Mouse (Mus musculus) heart, adult 11 months (tissue): ENCODE measurements around the gene Kif5a.
"Not testable (repeated sequence)": the region's sequence is repeated elsewhere in the genome, so short reads cannot be mapped to it uniquely, and the experiment has no call there.

ENCODE experiments used
- DNase-seq: peaks from one replicate; pipeline ENCODE4 v3.0.0; 2022

Kif5a gene

DNA sequence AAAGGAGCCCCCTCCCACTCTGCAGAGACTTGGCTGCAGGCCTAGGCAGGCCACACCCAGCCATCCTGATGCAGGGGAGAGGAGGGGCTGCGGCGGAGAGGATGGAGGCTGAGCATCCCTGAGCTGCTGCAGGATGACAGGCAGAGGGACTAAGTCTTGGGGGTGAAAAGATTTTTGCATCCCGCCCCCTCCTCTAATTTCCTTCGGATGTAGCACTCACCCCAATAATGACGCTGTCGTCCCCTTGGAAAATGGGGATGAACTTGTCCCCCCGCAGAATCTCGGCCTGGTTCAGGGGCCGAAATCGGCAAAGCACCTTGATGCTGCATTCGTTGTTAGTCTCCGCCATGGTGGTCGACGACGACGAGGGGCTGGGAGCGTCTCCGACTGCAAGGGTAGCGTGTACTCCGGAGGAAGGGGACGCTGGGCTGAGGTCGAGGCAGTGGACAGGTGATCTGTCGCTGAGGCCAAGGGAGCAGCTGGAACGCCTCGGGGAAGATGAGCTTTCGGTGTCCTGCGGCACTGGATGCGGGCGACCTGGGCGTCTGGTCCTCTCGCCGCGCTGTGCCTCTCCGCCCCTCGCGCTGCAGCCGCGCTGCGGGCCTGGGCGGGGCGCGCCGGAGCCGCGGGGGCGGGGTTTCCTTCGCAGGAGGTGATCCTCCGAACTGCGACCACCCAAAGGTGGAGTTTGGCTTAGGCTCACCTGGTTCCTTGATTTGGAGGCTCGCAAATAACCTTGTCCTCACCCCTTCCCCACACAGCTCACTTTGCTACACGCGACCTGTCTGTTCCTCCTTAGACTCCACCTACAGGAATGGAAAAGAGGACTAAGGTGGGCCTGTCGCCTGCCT lies at the start of gene Kif5a:
TSS of gene Kif5a (minus strand) at position 801 of the 851 bp plus-strand sequence.
- DNase-seq = no peak

DNA sequence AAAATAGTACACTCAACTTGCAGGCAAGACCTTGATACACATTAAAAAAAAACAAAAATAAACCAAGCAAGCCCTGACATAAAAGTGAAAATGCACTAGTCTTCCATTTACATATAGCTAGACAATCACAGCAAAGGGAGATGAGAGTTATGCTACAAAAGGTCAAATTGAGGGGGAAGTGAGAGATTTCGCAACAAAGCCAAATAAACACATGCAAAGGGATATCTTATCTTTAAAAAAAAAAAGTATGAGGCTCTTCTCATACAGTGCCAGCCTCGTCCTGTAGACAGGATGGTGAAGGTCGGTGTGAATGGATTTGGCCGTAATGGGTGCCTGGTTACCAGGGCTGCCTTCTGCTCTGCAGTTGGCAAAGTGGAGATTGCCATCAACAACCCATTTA lies 49.7 kb upstream of the Kif5a start:
- DNase-seq = no peak

DNA sequence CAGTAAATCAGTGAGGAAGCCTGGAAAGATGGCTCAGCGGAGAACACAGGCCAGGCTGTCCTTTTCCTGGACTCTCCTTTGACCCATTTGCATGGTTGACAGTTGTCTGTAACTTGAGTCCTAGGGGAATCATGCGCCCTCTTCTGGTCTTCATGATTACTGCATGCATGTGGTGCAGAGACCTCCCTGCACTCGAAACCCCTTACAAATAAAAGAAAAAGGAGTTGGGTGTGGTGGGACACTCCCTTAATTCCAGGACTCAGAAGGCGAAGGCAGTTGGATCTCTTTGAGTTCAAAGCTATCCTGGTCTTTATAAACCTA lies 49.2 kb upstream of the Kif5a start:
- DNase-seq = peak; percentile 97

DNA sequence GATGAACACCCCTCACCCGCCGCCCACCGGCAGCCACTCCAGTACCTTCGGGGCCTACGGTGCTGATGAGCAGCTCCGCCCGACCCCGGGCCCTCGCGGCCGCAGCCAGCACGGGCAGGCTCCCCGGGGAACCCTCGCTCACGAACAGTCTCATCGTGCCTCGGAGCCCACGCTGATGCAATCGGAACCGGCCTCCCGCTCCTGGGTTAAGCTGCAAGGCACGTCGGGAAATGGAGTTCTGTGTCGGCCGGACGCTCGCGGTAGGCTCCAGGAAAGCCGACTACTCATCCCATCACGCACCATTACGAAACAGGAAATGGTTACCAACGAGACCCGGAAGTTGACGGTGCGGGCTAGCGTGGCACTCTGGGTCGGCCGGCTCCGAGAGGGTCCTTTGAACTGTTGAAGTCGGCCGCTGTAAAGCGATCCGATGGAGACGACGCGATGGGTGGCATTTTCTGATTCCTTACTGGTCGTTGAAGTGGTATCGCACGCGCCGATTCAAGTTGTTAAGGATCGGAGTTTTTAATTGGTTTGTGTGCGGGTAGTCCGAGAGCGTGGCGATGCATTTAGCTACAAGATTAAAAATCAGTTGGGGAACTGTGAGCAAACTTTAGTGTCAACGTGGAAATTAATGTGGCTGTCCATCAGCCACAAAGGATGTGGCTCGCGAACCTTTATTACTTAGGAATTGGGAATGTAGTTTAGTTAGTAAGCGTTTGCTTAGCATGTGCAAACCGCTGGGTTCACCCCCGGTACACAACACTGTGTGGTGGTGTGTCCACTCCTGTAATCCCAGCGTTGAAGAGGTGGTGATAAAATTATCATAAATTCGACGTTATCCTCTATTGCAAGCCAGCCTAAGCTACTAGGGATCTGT lies 48.6 kb upstream of the Kif5a start, which contains the start of gene Mars:
TSS of gene Mars (minus strand) at position 311 of the 880 bp plus-strand sequence.
- peak; percentile 100 for DNase-seq

DNA sequence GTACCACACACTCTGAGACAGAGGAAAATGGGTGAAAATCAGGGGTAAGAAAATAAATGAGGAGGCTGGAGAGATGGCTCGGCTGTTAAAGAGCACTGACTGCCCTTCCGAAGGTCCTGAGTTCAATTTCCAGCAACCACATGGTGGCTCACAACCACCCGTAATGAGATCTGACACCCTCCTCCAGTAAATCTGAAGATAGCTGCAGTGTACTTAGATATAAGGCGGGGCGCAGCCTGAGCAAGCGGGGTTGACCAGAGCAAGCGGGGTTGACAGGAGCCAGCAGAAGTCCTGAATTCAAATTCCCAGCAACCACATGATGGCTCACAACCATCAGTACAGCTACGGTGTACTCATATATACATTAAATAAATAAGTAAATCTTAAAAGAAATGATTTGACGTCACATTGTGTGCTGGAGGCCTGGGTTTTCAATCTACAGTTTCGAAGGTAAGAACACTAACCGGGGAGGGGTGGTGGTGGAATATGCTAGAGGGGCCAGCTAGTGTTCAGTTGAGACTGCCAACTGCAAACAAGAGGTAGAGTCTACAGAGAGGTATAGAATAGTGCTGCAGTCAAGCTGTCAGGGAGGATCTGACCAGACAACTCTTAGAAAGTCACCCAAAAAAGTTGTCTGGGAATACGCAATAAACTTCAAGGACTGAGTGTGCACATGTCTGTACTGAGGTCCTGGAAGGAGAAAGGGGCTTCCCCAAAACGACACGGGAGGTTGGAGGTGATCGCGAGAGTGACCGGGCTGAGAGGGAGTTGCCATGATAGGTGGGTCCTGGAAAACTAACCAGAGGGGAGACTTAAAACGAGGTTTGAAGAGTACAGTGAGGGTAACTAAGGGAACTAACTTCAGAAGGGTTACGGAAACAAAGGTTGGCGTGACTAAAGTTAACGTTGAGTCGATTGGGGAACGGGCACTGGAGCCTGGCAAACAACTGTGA lies 47.7 kb upstream of the Kif5a start:
- no peak for DNase-seq

DNA sequence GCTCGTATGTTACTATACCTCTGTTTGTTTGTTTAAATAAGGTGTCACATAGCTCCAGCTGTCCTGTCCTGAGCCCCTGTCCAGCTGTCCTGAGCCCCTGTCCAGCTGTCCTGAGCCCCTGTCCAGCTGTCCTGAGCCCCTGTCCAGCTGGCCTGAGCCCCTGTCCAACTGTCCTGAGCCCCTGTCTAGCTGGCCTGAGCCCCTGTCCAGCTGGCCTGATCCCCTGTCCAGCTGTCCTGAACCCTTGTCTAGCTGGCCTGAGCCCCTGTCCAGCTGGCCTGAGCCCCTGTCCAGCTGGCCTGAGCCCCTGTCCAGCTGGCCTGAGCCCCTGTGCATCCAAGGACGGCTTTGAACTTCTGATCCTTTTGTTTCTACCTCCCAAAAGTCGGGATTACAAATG lies 46.0 kb upstream of the Kif5a start:
- DNase-seq = not testable (repeated sequence)

DNA sequence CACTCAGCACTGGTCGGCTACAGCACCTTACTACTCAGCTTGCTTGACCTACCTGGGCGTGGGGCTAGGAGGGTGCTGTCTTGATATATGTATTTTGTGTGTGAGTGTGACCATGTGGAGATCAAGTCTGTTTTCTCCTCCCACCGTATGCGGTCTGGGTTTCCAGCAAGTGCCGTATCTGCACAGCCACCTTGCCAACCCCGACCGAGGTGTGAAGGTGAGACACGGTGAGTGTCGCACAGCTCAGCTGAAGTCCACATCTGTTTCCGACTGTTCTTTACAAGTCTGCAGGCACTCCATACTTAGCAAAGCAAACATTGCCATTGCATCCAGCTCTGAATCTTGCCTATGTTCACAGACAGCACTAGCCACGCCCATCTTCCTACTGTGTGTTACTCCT lies 40.0 kb upstream of the Kif5a start:
- no peak for DNase-seq

DNA sequence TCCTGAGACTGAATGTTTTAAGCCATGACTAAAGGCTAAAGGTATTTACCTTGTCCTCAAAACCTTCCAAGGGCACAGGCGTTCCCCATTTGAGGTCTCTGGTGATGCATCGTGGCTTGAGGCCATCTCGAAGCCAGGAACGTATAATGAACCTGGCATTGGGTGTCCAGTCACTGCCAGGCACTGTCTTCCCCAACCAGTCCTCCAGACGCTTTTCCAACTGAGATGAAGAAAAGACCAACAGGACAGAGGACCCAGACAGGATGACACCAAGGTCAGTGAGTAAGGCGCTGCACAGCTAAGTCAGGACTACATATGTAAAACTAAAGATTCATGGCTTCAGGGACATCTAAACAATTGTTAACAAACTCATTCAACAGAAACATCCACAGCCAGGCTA lies 37.2 kb upstream of the Kif5a start:
- no peak for DNase-seq

DNA sequence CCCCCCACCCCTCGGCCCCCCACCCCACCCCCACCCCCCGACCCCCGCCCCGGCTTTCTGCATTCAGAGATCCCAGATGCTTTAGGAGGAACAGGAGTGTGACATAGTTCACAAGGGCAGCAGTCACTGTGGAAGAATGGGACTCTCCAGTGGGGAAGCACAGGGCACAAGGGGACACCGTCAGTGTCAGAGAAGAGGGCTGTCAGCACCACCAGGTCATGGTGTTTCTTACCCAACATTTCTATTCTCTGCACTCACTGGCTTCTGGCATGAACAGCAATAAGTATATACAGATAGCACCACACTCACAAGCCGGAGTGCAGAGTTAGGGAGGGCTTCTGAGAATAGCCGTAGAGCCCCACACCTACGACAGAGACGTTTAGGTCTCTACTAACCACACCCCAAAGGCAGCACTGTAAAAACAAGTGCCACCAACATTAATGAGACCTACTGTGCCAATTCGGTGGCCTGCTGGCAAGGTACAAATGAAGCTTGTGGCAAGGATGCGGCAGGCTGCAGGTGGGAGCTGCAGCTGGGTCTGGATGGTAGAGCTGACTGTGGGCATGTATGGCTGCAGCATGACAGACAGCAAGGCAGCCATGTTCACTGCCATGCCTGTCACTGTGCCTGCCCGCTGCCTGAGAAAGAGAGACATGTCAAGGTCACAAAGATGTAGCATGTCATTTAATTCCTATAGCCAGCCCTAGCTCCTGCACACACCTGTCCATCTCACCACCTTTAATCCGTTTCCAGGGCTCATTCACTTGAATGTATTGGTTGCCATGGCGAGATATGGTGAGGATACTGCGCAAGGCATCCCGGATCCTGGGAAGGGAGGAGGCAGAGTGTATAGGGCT lies 34.1 kb upstream of the Kif5a start:
- DNase-seq = no peak

DNA sequence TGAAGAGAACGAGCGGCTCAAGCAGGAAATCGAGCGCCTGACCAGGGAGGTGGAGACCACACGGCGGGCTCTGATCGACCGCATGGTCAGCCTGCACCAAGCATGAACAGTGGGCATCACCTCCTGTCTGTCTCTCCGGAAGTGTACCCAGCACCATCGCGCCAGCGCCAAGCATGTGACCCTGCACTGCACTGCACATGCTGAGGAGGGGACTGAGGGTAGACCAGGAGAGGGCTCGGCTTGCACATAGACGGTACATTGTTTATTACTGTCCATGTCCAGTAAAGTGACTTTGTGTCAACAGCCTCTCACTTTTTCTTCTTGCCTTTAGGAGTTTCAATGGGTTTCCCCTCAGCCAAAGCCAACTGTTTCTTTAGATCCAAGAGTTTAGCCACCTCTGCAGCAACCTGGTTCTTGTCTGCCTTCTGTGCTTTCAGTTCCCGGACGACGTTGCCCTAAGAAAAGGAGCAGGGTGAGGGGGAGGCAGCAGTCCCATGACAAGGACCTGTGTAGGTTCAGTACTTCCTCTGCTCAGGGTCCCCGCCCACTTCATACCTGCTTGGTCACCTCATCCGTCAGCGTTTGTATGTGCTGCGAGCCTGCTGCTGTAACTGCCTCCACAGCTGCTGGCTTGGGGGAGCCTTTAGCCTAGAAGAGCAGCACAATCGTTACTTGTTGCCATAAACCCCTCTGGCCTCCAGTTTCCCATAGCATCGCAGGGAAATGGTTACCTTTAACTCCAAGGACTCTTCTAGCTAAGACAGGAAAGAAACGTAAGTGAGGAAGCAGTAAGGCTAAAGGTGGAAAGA lies 33.0 kb upstream of the Kif5a start:
- no peak for DNase-seq

DNA sequence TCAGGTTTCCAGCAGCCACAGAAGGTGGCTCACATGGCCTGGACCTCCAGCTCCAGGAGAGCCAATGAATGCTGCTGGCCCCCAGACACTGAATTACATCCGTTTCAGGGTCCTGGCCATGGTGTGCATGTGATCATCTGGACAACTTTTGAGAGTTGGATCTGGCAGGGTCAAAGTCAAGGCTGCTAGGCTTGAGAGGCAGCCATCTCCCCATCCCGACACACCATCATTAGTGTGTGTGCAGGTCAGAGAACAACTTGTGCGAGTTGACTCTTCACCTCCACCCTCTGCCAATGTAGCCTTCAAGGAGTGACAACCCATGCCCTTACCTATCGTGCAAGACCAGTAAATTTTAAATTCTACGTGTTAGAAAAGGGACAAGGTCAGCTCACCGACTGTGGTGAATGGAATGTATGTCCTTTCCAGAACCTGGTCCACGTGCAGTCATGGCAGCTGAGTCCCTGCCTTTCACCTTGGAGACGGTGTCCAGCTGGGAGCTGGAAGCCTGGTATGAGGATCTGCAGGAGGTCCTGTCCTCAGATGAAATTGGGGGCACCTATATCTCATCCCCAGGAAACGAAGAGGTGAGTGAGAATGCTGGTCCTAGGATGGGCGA lies 31.9 kb upstream of the Kif5a start:
- DNase-seq = no peak

DNA sequence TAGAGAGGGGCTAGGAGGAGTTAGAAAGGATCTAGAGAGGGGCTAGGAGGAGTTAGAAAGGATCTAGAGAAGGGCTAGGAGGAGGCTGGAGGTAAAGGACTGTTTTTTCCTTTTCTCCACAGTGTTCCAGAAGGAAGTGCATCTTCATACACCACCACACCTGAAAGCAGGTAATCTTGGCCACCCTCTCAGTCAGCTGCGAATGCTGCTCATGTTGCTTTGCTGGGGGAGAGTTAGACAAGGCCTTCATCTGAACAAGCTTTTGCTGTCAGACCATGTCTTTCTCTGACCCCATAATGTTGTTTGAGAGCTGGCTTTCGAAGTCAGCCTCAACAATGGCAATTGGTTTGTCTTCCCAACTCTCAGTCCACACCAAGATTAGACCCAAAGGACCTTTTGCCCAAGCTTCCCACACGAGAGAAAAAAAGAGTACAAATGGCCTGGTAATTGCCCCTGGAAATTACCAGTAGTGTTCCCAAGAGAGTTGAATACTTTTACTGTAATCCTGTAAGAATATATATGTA lies 30.5 kb upstream of the Kif5a start:
- DNase-seq = no peak

DNA sequence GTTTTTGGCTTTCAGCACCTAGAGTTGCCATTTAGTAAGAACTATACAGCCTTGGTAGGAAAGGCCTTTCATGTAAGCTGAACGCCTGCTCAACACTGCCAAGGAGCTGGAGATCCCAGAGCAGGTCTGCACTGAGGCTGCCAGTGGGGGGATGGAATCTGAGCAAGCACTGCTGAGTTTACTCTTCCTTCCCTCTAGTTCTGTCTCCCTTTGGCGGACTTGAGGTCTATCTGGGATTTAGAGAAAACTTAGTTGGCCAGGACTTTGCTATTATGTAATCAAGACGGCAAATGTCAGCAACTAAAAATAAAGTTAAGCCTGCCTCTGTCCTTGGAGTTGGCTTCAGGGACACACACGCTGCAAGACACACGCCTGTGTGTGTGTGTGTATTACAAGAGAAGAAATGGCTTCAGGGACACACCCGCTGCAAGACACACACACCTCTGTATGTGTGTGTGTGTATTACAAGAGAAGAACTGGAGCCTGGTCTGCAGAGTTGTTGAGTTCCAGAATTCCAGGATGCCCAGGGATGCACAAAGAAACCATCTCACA lies 29.9 kb upstream of the Kif5a start:
- DNase-seq = peak; percentile 97

DNA sequence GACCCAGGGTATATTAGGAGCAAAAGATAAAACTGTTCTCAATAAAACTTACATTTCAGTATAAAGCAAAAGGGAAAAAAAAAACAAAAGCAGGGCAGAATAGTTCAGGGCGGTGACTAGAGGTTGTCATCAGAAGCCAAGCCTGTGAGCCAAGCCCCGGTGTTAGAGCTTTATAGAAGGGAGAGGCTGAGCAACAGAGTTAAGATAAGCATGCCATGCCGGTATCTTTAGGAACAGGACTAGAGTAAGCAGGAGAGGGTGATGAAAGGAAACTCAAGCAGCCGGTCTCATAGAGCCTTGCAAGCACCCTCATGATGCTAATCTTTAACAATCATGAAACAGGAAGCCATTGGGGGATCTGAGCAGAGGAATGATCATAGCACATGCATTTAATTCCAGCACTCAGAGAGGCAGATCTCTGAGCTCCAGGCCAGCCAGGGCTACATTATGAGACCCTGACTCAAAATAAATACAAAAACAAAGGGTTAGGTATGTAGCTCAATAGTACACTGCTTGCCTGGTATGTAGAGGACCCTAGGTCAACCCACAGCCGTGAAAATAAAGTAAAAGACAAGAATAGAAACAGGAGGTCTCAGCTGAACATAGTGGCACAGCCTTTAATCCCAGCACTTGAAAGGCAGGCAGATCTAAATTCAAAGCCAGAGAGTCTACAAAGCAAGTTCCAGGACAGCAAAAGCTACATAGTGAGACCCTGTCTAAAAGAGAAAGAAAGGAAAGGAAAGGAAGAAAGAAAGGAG lies 28.9 kb upstream of the Kif5a start:
- DNase-seq = no peak

DNA sequence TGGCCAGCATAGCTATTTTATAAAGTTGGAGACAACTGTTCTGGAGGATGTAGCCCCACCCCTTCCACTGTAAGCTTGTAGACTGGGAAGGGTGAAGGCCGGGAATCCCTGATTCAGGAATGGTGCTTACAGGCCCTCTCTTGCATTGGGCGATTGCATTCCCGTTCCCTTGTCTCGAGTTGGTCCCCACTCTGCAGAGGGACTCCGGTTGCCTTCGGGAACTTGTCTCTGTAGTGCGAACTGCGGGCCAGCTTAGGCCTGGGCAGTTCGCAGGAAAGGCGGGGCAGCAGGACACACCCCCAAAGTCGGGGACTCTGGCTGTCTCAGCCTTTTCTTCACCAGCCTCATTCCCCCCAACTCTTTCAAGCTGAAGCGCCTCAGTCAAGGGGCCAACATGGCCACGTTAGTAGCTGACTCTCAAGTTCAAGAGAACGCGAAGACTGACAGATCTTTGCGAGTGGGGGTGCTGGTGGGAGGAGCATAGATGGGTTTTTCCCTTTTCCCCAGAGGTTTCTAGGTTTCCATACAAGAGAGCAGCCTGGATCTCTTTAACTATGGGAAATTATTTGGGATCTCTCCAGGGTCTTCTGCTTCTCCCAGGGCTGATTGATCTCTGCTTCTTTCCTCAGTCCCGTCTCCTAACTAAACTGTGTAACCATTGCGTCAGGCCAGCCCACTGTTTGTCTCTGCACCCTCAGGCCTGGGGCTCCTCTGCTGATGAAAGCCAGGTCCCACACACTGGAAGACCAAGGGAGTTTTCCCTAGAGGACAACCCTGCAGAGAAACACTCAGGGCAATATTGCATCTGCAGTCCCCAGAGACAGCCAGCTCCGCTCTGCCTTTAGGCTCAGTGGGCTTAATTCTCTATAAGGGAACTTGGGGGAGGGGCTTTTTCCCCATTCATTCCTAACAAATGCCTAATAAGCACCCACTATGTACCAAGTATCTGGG lies 28.1 kb upstream of the Kif5a start:
- DNase-seq = peak; percentile 98

DNA sequence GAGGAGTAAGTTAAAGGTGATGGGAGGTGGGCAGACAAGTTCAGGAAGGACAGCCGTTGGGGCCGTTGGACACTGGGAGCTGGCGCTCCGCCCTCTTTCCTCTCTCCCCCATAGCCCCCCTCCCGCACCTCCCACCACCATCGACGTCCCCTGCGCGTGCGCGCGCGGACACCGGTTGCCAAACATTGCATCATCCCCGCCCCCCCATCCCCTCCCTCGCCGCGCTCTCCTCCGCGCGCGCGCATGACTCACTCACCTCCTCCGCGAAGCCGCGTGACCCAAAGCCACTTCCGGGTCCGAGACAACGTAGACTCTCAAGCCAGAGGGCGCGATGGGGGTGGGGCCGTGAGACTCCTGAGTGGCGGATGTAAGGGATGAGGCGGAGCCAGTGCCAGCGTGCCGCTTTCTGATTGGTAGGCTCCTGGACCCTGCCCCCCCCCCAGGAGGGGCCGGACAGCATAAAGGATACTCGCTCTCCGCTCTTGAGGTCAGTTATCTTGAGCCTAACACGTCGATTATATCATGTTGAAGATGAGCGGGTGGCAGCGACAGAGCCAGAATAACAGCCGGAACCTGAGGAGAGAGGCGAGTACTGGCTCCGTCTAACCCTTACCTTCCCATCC lies 27.3 kb upstream of the Kif5a start:
- peak; percentile 100 for DNase-seq

DNA sequence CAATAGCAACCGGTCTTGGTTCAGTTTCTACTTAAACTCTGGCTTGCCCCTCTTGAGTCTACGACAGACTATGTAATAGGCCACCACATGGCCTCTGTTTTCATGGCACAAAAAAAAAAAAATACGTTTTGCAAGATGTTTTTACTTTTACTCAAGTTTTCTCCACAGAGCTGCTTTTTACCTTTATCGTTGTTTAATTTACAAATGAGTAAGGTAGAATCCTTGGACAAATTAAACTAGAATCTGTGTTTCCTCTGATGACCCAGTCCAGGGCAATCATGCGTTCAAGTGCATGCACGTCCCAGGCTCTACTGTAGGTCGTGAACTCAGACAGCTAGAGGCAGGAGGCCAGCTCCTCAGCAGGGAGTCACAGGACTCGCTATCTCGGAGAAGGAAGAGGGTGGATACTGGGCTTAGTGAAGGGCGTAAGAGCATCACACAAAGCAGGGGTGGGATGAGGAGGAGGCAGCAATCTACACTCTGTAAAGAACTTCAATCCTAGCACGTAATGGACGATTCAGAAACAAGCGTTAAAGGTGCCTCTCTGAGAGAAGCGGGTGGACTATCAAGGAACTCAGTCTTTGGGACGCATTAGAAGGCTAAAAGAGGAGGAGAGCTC lies 26.5 kb upstream of the Kif5a start:
- peak; percentile 99 for DNase-seq
